Mouse (Mus musculus): ENCODE data around the gene Kcnmb2.

The Kcnmb2 gene

DNA sequence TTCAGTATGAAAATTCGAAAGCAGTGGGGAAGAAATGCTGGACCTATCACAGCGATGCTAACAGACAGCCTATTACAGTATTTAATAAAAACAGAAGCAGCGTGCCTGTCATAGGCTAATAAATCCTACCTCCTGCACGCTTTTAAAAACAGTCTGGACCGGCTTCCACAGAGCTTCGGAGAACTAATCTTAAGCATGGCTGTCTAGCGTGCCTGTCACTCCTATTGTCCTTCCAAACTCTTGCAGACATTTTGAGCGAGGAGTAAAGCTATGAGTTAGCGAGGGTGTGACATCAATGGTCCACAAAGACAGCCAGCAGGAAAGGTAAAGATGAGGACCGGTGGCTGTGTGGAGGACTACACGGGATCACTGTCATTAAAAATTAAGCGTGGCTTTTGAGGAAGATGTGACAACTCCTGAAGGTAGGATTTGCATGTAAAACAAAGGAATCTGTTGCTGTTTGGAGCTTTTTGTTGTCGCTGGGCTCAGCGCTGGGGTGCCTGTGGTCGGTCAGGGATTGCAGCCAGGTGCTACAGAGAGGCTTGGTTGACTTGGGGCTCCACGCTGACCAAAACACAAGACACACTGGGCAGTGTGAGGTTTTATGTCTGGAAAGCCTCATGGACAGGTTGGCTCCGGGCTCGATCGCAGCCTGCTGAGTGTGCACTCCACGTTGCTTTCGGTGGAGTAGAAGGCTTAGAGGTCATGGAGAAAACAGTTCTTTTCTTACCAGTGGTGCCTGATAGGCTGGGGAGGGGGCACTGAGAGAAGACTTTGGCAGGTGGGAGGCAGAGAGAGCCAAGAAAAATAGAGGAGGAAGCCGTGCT, at the start of gene Kcnmb2:
Gene Kcnmb2, plus strand, starts transcription at position 4 of the 827 bp plus-strand sequence.
- DNase-seq (ENCODE audit: low read depth, low spot score): no peak

DNA sequence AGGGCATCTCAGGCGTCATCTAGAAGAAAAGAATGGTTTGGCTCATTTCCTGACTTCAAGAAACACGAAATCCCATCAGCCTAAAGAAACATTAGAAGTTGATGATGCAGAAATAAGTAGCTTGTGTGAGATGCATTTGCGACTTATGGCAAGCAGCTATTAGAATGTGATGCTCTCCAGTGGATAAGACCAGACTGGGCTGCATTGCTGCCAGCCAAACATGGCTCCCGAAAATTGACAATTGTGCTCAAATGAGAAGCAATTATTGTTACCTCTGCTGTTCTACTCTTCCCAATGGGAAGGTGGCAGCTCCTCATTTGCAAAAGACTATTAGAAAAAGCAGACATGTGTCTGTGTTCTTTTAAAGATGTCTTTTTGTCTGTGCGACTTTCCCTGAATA, 38.8 kb upstream of the Kcnmb2 start:
- no peak for DNase-seq (ENCODE audit: low read depth, low spot score)

GRCm38 (mm10) chr3:31864070-31864469, 38.2 kb upstream of the Kcnmb2 start:
- no peak for DNase-seq (ENCODE audit: low read depth, low spot score)

DNA sequence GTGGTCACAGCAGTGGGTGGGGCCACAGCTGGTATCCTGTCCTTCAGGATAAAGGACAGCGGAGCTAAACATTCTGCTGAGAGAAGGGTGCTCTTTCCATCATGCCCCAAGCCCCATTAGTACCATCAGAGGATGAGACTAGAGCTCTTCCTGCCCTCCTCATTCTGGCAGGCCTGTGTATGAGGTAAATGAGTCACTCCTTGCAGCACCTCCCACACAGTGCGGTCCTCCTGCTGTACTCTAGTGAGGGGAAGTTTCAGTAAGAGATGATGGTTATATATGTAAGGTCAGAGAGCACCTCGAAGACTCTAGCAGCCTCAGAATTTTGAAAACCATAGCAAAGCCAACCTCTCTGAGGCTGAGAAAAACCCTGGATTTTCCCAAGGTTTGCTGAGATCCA, 30.8 kb upstream of the Kcnmb2 start:
- no peak for DNase-seq (ENCODE audit: low read depth, low spot score)

DNA sequence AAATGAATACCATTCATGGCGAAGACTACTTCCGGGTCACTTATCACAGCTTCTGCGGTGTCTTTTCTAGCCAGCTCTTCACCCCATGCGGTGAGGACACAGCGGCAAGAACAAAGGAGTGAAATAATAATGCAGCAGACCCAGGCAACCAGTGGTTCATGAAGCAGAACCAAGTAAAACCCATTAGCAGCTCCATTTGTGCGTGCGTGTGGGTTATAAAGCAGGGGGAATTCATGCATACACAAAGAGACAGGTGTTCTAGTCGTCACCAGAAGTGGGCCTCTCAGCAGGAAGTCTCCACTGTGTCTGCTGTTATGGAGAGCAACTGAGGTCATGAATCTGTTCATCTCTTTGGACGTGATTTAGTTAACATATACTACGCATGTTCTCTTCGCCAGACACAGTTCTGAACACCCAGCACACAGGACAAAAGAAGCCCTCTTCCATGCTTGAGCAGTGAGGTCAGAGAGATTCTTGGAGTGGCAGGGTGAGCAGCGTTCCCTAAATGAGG, 19.6 kb upstream of the Kcnmb2 start:
- peak; percentile 32 for DNase-seq (ENCODE audit: low read depth, low spot score)

DNA sequence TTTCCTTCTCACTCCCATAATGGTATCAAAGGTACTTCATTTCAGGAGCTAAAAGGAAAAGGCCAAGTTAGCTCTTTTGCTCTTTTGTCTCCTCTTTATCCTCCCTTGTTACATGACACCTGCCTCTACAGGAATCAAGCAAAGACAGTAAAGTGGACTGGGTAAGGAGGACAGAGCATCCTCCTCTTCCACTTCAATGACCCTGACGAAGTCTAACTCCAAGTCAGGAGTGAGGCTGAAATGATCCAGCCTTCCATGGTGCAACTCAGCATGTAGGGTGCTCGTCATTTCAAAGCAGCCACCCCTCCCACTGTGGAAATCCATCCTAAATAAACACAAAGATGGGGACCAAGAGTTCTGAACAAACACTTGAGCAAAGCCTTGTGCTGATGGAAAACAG, 9.7 kb upstream of the Kcnmb2 start:
- no peak for DNase-seq (ENCODE audit: low read depth, low spot score)

- DNase-seq (ENCODE audit: low read depth, low spot score): no peak
Observed at GRCm38 (mm10) chr3:31903506-31903905, 1.2 kb downstream of the Kcnmb2 start.

GRCm38 (mm10) chr3:31904156-31904555, 1.8 kb downstream of the Kcnmb2 start:
- no peak for DNase-seq (ENCODE audit: low read depth, low spot score)

DNA sequence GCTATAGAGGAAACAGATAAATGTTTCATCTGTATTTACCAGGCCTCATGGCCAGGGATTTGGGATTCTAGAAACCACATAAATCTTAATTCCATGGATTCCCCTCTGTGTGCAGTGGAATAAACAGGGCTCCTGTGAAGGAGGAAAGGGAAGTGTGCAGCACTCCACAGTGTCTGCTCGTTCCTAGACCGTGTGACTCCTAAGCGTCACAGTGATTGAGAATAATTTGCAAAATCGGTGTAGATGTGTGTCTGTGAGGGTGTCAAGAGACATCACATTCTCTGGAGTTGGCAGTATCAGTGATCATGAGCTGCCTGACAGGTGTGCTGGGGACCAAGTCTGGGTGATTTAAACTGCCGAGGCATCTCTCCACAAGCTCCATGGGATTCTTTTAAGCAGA, 8.9 kb downstream of the Kcnmb2 start:
- no peak for DNase-seq (ENCODE audit: low read depth, low spot score)

DNA sequence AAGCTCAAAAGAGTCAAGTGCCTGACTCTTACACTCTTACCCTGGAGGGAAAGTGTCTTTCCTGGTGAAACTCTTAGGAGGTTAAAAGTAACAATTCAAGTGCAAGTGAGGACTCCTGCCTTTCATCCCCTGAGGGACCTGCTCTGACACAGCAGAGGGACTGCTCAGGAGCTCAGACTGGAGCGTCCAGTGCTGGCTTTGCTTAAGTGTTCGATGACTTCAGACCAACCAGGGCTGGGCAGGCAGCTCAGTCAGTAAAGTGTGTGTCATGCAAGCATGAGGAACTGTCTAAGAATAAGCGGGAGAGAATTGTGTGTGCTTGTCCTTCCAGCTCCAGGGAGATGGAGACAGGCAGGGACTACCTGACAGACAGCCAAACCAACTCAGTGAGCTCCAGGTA, 9.4 kb downstream of the Kcnmb2 start:
- DNase-seq (ENCODE audit: low read depth, low spot score): no peak

GRCm38 (mm10) chr3:31928544-31928943, 26.2 kb downstream of the Kcnmb2 start:
- DNase-seq (ENCODE audit: low read depth, low spot score): no peak

DNA sequence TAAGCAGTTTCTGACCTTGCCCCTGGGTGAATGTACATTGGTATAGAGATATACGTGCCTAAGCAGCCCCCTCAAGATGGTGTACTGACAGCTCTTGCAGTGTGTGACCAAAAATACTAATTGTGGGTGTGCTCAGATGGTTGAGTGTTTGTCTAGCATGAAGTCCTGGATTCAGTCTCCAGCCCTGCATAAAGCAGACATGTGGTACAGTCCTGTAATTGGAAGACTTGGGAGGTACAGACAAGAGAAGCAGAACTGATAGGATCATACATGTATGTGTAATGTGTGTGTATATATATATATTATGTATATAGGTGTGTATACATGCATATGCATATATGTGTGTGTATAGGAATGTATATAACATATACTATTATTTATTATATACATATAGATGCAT, 32.4 kb downstream of the Kcnmb2 start:
- DNase-seq (ENCODE audit: low read depth, low spot score): no peak

GRCm38 (mm10) chr3:31941478-31941877, 39.2 kb downstream of the Kcnmb2 start:
- no peak for DNase-seq (ENCODE audit: low read depth, low spot score)

DNA sequence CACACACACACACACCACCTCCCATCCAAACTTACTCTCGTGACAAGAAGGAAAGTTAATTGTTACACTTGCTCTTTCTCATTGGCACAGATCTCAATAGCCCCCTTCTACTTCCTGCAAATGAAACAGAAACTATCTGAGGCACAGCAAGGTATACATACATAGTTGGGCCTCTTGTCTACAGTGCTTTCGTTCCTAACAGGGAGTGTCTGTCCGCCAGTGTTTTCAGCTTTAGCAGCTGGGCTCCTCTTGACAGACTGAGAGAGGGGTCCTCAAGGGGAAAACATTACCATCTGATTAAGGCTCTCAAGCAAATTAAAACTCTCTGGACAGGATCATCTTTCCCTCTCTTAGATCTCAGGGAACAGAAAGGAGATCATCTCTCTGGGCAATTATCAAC, 51.9 kb downstream of the Kcnmb2 start:
- DNase-seq (ENCODE audit: low read depth, low spot score): no peak

DNA sequence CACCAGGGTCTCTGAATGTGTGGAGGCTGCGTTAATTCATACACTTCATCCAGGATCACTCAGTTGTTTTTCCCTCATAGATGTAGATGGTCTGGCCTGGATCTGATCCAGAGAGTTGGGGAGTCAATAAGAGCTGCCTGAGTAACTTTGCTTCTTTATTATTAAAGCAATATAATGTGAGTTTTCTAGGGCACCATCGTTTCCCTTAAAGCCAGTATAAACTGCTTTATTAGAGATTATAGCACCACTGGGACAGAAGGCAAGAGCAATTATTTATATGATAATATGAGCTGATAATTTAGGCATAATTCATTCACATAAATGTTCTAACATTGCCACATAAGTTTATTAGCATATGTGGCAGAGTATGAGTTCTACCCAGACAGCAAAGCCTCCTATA, 52.7 kb downstream of the Kcnmb2 start:
- DNase-seq (ENCODE audit: low read depth, low spot score): no peak

GRCm38 (mm10) chr3:31959821-31960220, 57.5 kb downstream of the Kcnmb2 start:
- no peak for DNase-seq (ENCODE audit: low read depth, low spot score)

GRCm38 (mm10) chr3:31961175-31961574, 58.9 kb downstream of the Kcnmb2 start:
- no peak for DNase-seq (ENCODE audit: low read depth, low spot score)

DNA sequence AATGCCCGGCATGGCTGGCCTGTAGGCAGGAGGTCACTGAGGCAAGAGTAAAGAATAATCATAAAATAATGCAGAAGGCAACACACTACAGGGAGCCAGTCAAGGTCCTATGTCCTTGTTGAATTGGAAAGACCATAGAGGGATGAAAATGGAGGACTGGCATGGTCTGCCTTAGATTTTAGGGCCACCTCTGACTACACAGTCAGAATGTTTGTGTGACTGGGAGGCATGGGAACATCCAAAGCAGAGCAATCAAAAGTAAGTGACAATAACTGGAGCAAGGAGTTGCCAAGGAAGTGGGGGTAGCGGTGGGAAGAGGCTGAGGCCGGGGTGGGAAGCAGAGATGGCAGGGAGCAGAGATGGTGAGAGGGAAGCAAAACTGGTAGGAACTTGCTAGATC, 60.8 kb downstream of the Kcnmb2 start:
- DNase-seq (ENCODE audit: low read depth, low spot score): no peak

GRCm38 (mm10) chr3:31979661-31980060, 77.4 kb downstream of the Kcnmb2 start:
- no peak for DNase-seq (ENCODE audit: low read depth, low spot score)

- no peak for DNase-seq (ENCODE audit: low read depth, low spot score)
Observed at GRCm38 (mm10) chr3:31982444-31982843, 80.1 kb downstream of the Kcnmb2 start.

GRCm38 (mm10) chr3:31985103-31985502, 82.8 kb downstream of the Kcnmb2 start:
- no peak for DNase-seq (ENCODE audit: low read depth, low spot score)

GRCm38 (mm10) chr3:31991526-31992045, 89.3 kb downstream of the Kcnmb2 start:
- no peak for DNase-seq (ENCODE audit: low read depth, low spot score)

DNA sequence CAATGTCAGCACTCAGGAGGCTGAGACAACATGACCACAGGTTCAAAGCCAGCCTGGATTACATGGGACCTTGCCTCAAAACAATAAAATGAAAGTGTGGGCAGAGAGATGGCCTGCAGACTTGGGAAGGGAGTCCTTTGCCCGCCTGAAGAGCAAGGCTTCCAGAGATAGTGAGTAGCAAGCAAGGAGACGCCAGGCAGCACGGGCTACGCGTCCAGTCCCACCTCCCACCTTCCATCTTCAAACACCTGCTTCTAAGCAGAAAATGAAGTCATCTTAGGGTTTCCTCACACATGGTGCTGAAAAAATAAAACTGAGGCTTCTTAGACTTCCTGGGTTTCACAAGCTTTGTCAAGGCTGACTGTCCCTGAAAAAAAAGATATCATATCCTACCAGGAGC, 109.3 kb downstream of the Kcnmb2 start:
- no peak for DNase-seq (ENCODE audit: low read depth, low spot score)
